Mouse (Mus musculus): ENCODE data around the gene Pacsin2.

Pacsin2 gene

GRCm38 (mm10) chr15:83451621-83452210, 12.7 kb downstream of the Pacsin2 start:
- DNase-seq (ENCODE audit: low spot score in 2 of 2): no peak

GRCm38 (mm10) chr15:83450007-83450406, 14.4 kb downstream of the Pacsin2 start:
- DNase-seq (ENCODE audit: low spot score in 2 of 2): no peak

DNA sequence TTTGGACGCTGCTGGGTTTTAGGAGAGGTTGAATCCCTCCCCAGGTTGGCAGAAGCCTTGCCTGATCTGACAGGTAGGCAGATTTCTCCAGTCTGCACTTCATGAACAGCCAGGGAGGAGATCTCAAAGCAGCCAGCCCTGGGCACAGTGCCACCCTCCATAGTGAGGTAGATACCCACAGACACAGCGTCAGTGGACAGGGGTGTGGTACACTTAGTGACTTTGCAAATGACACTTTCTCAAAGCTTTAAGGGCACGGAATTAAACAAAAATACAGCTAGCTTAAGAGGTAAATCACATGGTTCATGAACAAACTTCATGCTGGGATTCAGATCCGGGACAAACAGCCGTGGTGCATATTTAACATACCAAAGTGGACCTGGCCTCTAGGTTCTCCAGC, 15.8 kb downstream of the Pacsin2 start:
- DNase-seq (ENCODE audit: low spot score in 2 of 2): no peak

DNA sequence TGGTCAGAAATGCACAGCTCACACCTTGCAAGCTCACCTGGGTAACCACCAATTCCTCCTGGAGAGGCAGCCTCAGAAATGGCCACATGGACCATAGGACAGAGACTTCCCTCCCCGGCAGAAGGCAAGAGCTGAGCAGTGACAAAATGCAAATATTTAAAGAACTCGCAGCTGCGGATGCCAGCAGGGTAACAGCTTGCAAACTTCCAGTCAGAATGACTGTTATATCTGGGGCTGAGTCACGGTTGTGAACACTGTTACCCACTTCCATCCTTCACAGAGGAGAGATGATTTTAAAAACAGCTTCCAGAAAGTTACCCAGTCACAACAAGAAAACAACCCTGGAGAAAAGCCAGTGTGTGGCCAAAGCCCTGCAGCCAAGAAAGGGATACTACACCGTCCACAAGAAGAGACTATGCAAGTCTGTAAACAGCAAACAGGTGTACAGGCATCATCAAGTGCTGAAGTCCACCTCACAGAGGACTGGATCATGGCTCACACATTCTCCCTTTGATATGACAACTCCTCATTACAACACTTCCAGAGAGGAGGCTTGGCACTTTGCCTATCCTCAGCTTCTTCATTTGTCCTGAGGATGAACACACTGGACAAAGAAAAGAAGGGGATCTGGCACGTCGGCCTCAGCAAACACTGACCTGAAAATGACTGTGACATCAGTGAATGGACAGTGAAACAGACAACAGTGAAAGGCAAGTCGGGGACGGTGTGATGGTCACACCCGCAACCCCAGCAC, 16.4 kb downstream of the Pacsin2 start:
- peak in 1 of 2 experiments; percentile 44 for DNase-seq (ENCODE audit: low spot score in 2 of 2)

DNA sequence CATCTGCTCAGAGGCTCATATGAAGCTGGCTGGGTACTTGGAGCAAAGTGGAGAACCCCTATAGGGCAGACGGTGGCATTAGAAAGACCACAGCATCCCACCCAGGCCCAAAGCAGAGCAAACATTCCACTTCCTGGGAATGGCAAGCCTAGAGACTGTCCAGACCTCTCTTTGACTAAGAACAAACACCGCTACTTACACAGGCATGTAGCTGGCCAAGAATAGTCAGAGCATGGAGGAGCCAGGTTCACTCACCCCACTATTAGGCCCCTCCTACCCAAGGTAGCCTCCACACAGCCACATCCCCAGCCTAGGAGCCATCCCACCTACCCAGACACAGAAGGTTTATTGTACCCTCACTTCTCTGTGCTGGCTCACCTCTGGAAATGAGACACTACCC, 18.5 kb downstream of the Pacsin2 start:
- no peak for DNase-seq (ENCODE audit: low spot score in 2 of 2)

DNA sequence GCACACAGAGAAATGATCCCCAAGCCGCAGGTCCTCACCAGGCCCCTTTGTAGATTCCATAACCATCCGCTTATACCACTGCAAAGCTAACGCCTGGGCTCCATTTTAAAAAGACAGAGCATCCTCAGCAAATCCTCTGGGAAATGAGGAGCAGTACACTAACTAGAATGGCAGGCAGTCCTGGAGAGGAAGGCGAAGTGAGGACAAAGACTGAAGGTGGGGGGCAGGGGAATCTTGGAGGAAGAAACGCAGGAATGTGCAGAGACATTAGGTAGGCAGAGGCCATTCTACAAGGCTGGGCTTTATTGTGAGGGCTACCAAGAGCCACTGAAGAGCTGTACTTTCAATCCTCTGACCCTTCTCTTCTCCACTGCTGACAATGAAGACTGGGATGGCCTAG, 19.0 kb downstream of the Pacsin2 start:
- no peak for DNase-seq (ENCODE audit: low spot score in 2 of 2)

DNA sequence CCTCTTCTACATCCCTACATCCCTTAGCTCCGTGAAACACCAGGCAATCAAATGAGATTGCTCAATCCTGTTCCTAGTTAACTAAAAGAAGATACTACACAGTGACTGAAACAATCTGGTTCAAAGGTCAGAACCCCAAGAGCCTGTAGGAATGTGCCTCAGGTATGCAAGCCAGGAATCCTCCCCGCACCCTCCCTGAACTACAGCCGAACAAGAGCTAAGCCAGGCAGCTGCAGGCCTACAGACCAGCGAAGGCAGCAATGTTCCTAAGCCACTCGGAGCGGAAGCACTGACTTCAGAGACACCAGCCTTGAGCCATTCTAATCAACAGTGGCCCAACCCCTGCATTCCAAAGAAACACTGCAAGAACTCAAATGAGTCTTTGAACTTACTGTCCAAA, 20.0 kb downstream of the Pacsin2 start:
- no peak for DNase-seq (ENCODE audit: low spot score in 2 of 2)

DNA sequence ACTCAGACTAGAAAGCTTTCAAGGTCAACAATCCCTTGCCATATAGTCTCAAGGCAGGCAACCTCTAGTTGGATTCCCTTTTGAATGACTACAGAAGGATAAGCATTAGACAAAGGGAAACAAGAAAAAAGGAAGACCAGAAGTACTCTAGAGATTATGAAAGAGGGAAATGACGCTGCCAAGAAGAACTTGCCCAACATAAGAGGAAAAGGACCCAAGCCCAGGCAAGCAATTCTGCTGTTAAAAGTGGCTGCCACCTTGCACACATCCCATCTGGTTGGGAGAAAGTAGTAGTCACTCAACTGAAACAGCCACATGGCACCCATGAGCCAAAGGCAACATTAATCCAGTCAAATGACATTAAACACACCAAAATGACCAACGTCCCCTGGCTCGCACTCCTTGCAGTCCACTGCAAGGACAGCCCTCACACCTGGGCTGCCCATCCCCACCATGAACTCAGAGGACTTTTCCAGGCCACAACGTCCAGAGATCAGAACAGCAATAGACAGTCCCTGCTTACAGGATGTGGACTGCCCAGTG, 21.8 kb downstream of the Pacsin2 start:
- no peak for DNase-seq (ENCODE audit: low spot score in 2 of 2)

DNA sequence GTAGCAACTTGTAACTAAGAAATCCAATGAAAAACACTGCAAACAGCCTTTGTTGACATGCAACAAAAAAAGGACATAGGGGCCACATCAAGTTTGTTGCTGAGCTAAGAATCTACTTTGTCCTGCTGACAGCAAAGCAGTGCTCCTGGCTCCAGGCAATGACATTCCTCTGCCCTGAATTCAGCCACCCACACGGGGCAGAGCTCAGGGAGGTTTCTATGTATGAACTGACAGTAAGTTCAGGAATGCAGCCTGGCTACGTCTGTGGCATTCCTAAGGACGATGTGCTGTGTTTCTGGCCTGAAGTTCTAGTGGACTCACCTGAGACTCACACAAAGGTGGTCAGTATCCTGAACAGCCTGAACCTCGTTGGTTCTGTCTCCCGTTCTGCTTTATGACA, 23.7 kb downstream of the Pacsin2 start:
- no peak for DNase-seq (ENCODE audit: low spot score in 2 of 2)

DNA sequence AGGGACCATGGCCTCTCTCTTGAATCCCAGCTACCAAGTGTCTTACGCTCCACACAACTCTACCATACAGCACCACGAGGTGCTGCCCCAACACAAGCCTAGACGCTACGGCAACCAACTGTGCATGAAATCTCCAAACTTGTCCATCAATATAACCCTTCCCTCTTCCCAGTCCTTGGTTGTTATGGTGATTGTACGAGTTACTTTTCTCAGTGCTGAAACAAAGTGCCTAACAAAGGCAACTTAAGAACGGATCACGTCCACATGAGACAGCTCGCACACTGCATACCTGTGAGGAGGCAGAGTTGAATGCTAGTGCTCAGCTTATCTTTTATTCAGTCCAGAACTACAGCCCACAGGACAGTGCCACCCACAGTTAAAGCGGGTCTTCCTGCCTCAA, 27.9 kb downstream of the Pacsin2 start:
- DNase-seq (ENCODE audit: low spot score in 2 of 2): no peak

DNA sequence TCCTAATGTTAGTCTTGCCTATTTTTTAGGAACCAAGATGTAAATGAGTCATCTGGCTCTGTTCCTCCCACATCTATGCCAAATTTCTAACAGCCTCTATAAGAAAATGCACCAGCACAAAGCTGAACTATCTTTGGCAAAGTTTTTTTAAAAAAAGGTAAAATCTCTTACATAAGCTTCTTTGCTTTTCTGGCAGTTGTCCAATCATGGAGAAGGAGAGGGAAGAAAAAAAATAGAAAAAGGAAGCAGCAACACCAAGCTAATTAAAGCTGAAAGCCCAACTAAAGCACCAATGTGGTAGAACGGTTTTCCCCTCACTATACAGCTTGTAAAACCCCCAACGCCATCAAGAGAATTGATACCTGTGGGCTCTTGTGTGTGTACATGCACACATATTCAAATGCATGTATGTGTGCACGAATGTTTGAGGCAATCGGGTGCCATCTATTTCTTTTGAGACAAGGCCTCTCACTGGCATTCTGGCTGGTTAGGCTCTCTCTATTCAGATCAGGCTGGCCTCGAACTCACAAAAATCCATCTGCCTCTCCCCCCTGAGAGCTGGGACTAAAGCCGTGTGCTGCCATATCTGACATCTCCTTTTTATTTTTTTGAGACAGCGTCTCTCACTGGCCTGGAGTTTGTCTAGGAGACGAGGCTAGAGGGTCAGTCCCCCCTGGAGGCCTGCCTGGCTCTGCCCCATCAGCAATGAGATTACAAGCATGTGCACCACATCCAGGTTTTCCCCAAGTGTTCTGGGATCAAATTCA, 28.9 kb downstream of the Pacsin2 start:
- DNase-seq (ENCODE audit: low spot score in 2 of 2): no peak

GRCm38 (mm10) chr15:83434692-83435091, 29.7 kb downstream of the Pacsin2 start:
- DNase-seq (ENCODE audit: low spot score in 2 of 2): no peak

- DNase-seq (ENCODE audit: low spot score in 2 of 2): no peak
Measured at GRCm38 (mm10) chr15:83433344-83433743, 31.1 kb downstream of the Pacsin2 start.

GRCm38 (mm10) chr15:83432231-83433031, 32.0 kb downstream of the Pacsin2 start:
- no peak for DNase-seq (ENCODE audit: low spot score in 2 of 2)

- no peak for DNase-seq (ENCODE audit: low spot score in 2 of 2)
Measured at GRCm38 (mm10) chr15:83430986-83431763, 33.2 kb downstream of the Pacsin2 start.

DNA sequence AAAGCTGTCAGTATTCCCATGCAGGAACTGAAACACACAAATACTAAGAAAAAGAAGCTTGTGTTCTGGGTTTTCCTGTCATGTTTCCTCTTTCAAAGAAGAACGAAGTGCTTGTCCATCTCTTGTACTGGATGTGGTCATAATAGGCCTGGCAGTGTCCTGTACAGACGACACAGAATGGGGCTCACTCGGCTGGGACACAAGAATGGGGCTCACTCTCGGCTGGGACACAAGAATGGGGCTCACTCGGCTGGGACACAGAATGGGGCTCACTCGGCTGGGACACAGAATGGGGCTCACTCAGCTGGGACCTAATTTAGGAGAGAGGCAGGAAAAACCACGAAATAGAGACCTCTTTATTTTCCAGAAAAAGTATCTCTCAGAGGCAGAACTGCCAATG, 34.0 kb downstream of the Pacsin2 start:
- no peak for DNase-seq (ENCODE audit: low spot score in 2 of 2)

GRCm38 (mm10) chr15:83428586-83428985, 35.8 kb downstream of the Pacsin2 start:
- DNase-seq (ENCODE audit: low spot score in 2 of 2): no peak

DNA sequence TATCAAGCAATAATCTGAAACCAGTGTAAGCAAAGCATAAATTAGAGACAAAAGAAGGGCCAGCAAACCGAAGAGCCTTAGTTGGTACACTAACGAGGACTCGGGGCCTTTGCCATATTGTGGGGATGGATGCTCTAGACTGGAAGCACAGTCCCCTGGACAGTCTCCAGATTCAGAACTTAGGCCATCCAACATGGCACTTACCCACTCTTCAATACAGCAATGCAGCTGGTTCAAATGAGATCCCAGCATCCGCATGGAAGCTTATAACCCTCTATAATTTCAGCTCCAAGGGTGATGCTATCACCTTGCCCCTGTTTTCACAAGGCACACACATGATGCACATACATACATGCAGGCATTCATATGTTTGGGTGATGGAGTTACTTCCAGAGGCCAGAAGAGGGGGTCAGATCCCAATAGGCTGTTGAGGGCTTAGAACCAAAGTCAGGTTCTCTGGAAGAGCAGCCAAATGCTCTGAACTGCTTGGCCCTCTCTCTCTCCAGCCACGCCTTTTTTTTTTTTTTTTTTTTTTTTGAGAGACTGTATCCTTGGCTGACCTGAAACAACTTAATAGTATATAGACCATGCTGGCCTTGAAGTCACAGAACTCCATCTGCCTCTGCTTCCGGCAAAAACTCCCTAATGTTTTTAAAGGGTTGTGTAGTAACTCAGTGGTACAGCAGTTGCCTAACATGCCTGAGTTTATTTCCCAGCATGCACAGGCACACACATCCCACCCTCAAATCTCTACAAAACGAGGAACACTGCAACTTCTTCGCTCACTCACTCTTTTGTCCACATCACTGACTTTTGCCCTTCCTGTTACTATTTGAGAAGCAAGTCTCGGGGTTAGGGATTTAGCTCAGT, 36.9 kb downstream of the Pacsin2 start:
- no peak for DNase-seq (ENCODE audit: low spot score in 2 of 2)

GRCm38 (mm10) chr15:83425794-83426193, 38.6 kb downstream of the Pacsin2 start:
- DNase-seq (ENCODE audit: low spot score in 2 of 2): no peak

GRCm38 (mm10) chr15:83425277-83425676, 39.1 kb downstream of the Pacsin2 start:
- DNase-seq (ENCODE audit: low spot score in 2 of 2): no peak
